Comparison of ENCODE assay signal across 9 mouse cellular contexts in the genomic region with DNA sequence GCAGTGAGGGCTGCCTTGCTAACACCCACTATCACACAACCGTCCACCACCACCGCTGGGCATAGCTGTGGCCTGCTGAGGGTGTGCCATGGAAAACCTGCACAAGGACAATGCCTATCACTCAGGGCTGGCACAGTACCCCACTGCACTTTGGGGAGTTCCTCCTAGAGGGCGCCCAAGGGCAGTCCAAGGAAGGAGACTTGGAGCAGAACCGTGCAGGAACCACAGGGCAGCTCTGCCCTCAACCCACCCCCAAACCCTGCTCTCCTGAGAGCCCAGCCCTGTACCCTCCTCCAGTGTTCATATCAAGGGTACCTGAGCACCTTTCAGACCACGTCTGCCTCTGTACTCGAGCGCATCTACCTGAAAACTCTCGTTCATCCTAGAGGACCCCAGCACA. TPM values are rescaled to one million over a fixed set of nuclear protein-coding genes. Genes with fewer than 3 reads are reported as not detected.
DNase-seq lines count a peak whose midpoint lies in the region; ATAC-seq lines count a peak whose summit lies in the region.
"Had no signal": no experiment of that assay in that cellular context is flagged by ENCODE, and none has a peak within 500 bp of the region (broad histone marks: within the 10 kb centered on the region; RNA-seq: fewer than 3 reads in every experiment).

No protein-coding gene starts in this region.

- WGBS in heart, embryonic 12.5 days, result 40% methylated on average over 8 of the region's 8 CpGs

- H3K4me2 ChIP-seq in heart, embryonic 12.5 days, result no peak overlapping the region
- H3K4me2 ChIP-seq: limb, embryonic 12.5 days had no signal

- no peaks in the 10 kb centered on the region for H3K4me1 ChIP-seq in heart, embryonic 12.5 days (replicated peaks)
- H3K4me1 ChIP-seq: limb, embryonic 12.5 days had no signal

- no peaks in the 10 kb centered on the region for H3K9me3 ChIP-seq in heart, embryonic 12.5 days (replicated peaks)
- H3K9me3 ChIP-seq: limb, embryonic 12.5 days had no signal

- no peak overlapping the region for H3K4me3 ChIP-seq in heart, embryonic 12.5 days
- H3K4me3 ChIP-seq: limb, embryonic 12.5 days had no signal

- H3K36me3 ChIP-seq in heart, embryonic 12.5 days, result no peaks in the 10 kb centered on the region
- no peaks in the 10 kb centered on the region for H3K36me3 ChIP-seq in splenic B cell, adult 2 months (ENCODE audit: control insufficient read depth, insufficient read depth, low read length, poor library complexity, severe bottlenecking)

- peak; percentile 86 for DNase-seq in heart, adult 11 months
- DNase-seq in adipocyte (ENCODE audit: low spot score), result peak; percentile 32
- DNase-seq in cerebellum, postnatal 4 days (ENCODE audit: low spot score in 2 of 2), result peak; percentile 57 to 80
- peak; percentile 6 for DNase-seq in heart, postnatal 25 days (ENCODE audit: low spot score)
- DNase-seq in layer of hippocampus, adult 18-20 months (ENCODE audit: low spot score in 2 of 2), result peak; percentile 61 to 85
- peak; percentile 59 for DNase-seq in lung, postnatal 14 days
- DNase-seq in splenic B cell, adult 2 months (ENCODE audit: low read depth, low spot score), result peak; percentile 13

- no peak for ATAC-seq in heart, embryonic 12.5 days (ENCODE audit: insufficient number of reproducible peaks, low FRiP score)

- H3K27me3 ChIP-seq in heart, embryonic 12.5 days (replicated peaks), result no peaks in the 10 kb centered on the region
- no peaks in the 10 kb centered on the region for H3K27me3 ChIP-seq in splenic B cell, adult 2 months (ENCODE audit: control insufficient read depth, insufficient read depth, low read length, poor library complexity, severe bottlenecking)
- H3K27me3 ChIP-seq: limb, embryonic 12.5 days had no signal

- no peak overlapping the region for H3K27ac ChIP-seq in heart, embryonic 12.5 days (ENCODE audit: poor library complexity, severe bottlenecking)
- H3K27ac ChIP-seq: limb, embryonic 12.5 days had no signal

- intact Hi-C loops in heart, postnatal 25 days (cut with DNase I), result loop anchor here (5.0 kb wide), 1 partner anchor 162 kb away; no protein-coding TSS in a partner anchor

- no peak overlapping the region for H3K9ac ChIP-seq in heart, embryonic 12.5 days
- H3K9ac ChIP-seq: limb, embryonic 12.5 days had no signal

RNA-seq across cellular contexts. Expression of a gene that starts 11.9 kb away (rescaled TPM):
- 19.2 and 19.4 TPM in 2 replicates for polyA plus RNA-seq in heart, embryonic 12.5 days (2016; fragmentation: Nextera tagmentation; extraction: Ambion mirVana)
- total RNA-seq in heart, postnatal 25 days (2021), result 10 to 100 TPM; 78.0 to 92.1 TPM
- 100 to 1,000 TPM; 103 to 111 TPM for total RNA-seq in layer of hippocampus, adult 18-20 months (2021)

Comparison
In these comparisons a context has a peak if more than half of its experiments do, and no peak if none do; other contexts are left out.
1. DNase-seq: peak in every context shown above with its lines; median percentile 86 in heart, adult 11 months; 73 in layer of hippocampus, adult 18-20 months; 68 in cerebellum, postnatal 4 days; 59 in lung, postnatal 14 days; 32 in adipocyte; 13 in splenic B cell, adult 2 months; 6 in heart, postnatal 25 days.